Mouse (Mus musculus): ENCODE results near the gene Ddx39. TPM values are rescaled to one million over a fixed set of nuclear protein-coding genes. Genes with fewer than 3 reads are reported as not detected.
A peak's percentile ranks its signal among the peaks of the same experiment; 100 is the strongest.

Gene Ddx39
- total RNA-seq, 2 experiments from 2014 or later, result 25.4 to 27.7 TPM

- DNase-seq (ENCODE audit: low spot score in 2 of 2), result no peak
Observed at GRCm38 (mm10) chr8:83765663-83766062, 50.7 kb downstream of the Ddx39 start.

- DNase-seq (ENCODE audit: low spot score in 2 of 2), result no peak
Observed at GRCm38 (mm10) chr8:83767442-83767841, 52.5 kb downstream of the Ddx39 start.

GRCm38 (mm10) chr8:83768526-83768925, 53.5 kb downstream of the Ddx39 start:
- DNase-seq (ENCODE audit: low spot score in 2 of 2), result no peak

DNA sequence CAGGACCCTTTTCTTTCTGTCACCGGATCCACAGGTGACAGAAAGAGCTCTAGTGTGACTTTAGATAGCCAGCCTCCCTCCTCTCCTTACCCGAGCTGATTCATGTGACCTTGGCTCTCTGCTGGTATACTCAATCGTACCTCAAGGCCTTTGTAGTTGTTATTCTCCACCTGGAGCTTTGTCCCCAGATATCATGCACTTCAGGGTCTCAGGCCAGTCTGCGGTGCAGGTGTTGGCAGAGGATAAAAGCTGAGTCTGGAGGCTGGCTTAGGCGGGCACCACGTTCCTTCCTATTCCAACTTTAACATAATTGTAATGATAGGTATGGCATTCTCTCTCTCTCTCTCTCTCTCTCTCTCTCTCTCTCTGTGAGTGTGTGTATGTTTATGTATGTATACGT, 54.7 kb downstream of the Ddx39 start:
- DNase-seq (ENCODE audit: low spot score in 2 of 2), result no peak

DNA sequence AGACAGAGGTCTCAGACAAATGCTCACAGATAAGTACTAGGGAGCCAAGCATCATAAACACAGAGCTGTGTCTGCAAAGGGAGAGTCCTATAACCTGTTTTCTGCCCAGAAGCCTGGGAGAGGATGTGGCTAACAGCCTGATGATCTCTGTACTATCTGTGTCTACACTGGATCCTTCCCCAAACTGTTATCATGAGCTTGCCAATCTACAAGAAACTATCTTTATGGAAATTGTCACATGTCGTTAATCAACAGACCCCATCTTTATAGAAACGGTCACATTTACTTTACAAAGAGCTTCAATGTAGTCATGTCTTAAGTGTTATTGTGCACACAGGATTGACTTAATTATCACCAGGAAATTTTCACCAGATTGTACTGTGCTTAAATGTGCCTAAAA, 55.7 kb downstream of the Ddx39 start:
- no peak for DNase-seq (ENCODE audit: low spot score in 2 of 2)

DNA sequence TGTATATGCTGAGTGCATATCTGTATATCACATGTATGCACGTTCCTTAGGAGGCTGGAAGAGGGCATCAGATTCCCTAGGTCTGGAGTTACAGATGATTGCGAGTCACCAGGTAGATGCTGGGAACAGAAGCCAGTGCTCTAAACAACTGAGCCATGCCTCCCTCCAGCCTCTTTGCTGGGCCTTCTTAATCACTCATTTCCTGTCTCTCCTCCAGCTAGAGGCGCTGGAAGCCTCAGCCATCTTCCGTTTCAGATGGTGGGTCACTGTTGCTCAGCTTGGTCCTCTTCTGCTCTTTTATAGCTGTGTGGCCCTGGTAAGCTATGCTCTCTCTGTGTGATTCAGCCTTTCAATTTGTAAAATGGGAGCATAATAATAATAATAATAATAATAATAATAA, 56.8 kb downstream of the Ddx39 start:
- DNase-seq (ENCODE audit: low spot score in 2 of 2), result no peak

DNA sequence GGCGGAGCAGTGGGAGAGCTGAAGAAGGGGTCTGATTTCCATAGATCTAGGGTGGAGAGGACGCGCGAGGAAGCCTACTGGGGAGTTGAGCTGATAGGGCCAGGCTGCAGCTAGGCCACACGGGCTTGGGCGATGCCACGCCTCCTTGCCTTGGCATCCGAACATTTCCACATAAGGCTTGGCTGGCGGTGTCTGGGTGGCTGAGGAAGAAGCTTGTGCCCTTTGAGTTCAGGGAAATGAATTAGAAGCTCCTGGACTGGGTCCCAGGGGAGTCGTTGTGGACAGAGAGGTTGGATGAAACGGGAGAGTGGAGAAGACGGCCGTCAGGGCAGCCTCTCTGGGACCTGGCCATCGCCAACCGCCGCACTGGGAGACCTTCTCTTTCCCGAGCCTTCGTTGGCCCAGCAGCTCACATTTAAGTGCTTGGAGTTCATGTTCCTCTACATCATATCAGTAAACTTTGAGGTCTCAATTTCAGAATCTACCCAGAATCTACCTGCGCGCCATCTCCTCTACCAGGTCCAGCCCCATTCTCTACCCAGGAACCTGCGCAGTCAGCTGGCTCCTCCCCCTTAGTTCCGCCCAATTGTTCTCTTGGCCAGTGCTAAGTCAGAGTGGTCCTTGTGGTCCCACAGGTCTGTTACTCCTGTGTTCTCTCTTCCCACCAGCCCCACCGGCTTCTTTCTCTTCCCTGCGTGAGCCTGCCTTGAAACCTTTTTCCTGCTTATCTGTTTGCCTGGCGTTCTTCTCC, 57.9 kb downstream of the Ddx39 start:
- DNase-seq (ENCODE audit: low spot score in 2 of 2), result peak in 1 of 2 experiments; percentile 31

- DNase-seq (ENCODE audit: low spot score in 2 of 2), result no peak
Observed at GRCm38 (mm10) chr8:83773452-83773846, 58.5 kb downstream of the Ddx39 start.

GRCm38 (mm10) chr8:83774221-83774620, 59.2 kb downstream of the Ddx39 start:
- DNase-seq (ENCODE audit: low spot score in 2 of 2), result no peak

Small RNA genes lying within 50 kb of the gene (microRNA-seq; reads per million reads assigned to microRNA genes)
- gene Mir1668, result 0 to 0.22 reads per million in 2 experiments

Other genes with a start within 250 kb of the Ddx39 start
- gene Olfr370, start 179.4 kb upstream of the Ddx39 start, total RNA-seq (2021), result not detected
- gene Ndufb7, start 148.5 kb upstream of the Ddx39 start, total RNA-seq (2021), result 100 to 1,000 TPM; 161 to 175 TPM
- gene Tecr, start 107.2 kb upstream of the Ddx39 start, total RNA-seq (2021), result 100 to 1,000 TPM; 532 to 604 TPM
- gene Dnajb1, start 107.0 kb upstream of the Ddx39 start, total RNA-seq (2021), result 10 to 100 TPM; 29.4 to 33.5 TPM
- 10 to 100 TPM; 65.2 to 77.6 TPM for gene Gipc1, start 62.5 kb upstream of the Ddx39 start, total RNA-seq (2021)
- gene Ptger1, start 48.5 kb upstream of the Ddx39 start, total RNA-seq (2021), result 1 to 10 TPM in 1 of 2 experiments, under 1 TPM in 1; 0.32 to 1.0 TPM
- 10 to 100 TPM; 65.0 to 73.7 TPM for gene Pkn1, start 16.0 kb upstream of the Ddx39 start, total RNA-seq (2021)
- 10 to 100 TPM; 11.5 to 13.7 TPM for gene Adgre5, start 26.1 kb downstream of the Ddx39 start, total RNA-seq (2021)
- gene Adgrl1, start 184.9 kb downstream of the Ddx39 start, total RNA-seq (2021), result 100 to 1,000 TPM; 360 to 379 TPM
- under 1 TPM; 0.22 to 0.37 TPM for gene Gm10644, start 240.0 kb downstream of the Ddx39 start, total RNA-seq (2021)
- gene Asf1b, start 240.3 kb downstream of the Ddx39 start, total RNA-seq (2021), result 1 to 10 TPM; 2.0 to 2.1 TPM